Mouse (Mus musculus): Measurements from ENCODE around the gene Olfr866.

The Olfr866 gene

DNA sequence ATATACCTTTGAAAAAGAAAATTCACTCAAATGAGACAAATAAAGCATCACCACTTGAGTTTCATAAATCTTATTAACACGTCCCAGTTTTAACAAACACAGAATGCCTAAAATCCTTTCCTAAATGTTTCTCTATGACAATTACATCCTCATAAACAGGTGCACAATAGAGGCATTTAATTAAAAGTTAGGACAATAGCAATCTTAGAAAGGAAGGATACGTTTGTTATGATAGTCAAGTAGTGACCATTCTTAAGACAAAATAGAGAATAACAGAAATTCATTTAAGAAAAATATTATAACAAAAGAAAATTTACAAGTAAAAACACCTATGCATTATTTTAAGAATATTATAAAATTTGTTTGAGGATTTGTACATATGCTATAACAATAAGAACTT lies at the start of gene Olfr866:
Gene Olfr866 (minus strand): TSS at position 101 of the 400 bp plus-strand sequence.
- DNase-seq: no peak

- DNase-seq: no peak
These were observed 45.8 kb upstream of the Olfr866 start for GRCm38 (mm10) chr9:20073523-20074177.

- DNase-seq: no peak
These were observed 43.5 kb upstream of the Olfr866 start for GRCm38 (mm10) chr9:20071291-20071690.

DNA sequence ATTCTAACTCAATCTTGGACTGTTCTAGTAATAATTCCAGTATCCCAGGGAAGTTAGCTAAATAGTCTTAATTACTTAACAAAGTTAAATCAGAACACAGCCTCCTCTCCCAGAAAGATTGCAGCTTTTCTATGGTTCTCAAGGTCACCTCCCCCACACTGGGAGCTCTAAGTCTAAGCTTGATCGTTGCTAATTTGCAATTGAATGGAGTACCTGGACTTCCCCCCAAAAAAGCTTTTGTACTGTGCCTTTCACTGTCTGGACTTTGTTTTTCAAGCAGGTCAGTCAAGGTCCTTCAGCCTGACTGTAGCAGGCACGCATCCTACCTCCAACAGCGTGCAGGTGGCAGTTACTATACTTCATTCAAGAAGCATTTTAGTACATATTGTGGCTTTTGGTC lies 42.4 kb upstream of the Olfr866 start:
- DNase-seq: no peak

DNA sequence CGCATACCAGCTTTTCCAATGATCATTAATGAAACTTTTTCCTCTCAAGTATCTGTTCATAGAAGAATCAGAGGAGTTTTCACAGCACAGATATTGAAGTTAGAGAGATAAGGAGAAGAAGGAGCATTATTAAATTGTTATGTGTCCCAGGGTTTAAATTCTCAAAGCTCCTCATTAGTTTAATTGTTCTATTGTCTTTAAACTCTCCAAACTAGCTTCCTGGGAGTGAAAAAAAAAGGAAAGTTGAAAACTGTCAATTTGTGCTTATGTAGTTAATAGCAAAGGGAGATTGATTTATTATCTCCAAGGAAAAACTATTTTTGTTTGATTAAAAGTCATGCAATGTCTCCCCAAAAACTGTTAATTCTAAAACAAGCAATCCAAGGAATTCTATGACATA lies 29.6 kb upstream of the Olfr866 start, which contains the start of gene Olfr867:
Gene Olfr867 (minus strand): TSS at position 101 of the 400 bp plus-strand sequence.
- DNase-seq: no peak

GRCm38 (mm10) chr9:20047964-20048363 lies 20.1 kb upstream of the Olfr866 start:
- no peak for DNase-seq

All from layer of hippocampus, adult 9-11 months (tissue).